Mouse (Mus musculus) cerebellum, adult 9-11 months (tissue): Measurements from ENCODE around the gene Disc1.

Experiments
- DNase-seq: peaks from one replicate; pipeline ENCODE4 v3.0.0; 2022

The Disc1 gene

DNA sequence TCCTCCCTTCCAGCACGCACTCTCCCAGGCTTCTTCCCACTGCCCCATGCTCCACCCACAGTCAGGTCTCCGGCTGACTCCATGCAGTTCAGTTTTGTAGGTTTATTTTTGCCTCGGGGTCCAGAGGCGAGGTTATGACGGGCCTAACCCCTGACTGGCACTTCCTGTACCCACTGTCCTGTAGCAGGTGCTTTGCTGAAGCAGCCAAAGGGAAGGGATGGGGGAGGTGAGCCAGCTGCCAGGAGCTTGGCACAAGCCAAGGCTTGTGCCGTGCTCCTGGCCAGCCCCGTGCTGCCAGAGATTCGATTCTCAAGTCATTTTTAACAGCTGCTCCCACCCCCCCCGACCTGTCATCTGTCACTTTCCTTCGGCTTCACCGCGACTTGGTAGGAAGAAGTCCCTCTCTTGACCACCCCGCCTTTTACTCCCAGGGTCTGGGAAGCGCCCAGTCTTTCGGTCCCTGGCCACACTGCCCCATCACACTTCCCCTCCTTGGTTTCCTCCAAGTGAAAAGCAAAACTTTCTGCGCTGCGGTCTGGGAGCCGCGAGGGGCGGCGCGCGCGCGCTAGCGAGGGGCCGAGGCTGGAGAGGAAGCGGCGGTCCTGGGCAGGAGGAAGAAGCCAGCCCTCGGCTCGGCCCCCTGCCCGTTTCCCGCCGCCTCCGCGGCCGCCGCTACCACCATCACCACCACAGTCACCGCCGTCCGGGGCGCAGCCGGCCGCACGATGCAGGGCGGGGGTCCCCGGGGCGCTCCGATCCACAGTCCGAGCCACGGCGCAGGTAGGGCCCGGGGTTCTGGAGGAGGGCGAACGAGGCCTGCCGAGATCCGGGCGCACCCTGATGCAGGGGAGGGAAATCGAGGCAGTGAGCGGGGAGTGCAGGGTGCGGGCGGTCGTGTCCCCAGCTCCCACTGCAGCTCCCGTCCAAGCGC lies at the start of gene Disc1:
Gene Disc1 (plus strand): TSS at position 691 of the 931 bp plus-strand sequence.
- DNase-seq, result no peak

- DNase-seq, result peak; percentile 93
Measured at GRCm38 (mm10) chr8:125012695-125013627, 41.0 kb upstream of the Disc1 start, which contains the start of gene Tsnax. Gene Tsnax, plus strand, starts transcription at chr8:125012997.

DNA sequence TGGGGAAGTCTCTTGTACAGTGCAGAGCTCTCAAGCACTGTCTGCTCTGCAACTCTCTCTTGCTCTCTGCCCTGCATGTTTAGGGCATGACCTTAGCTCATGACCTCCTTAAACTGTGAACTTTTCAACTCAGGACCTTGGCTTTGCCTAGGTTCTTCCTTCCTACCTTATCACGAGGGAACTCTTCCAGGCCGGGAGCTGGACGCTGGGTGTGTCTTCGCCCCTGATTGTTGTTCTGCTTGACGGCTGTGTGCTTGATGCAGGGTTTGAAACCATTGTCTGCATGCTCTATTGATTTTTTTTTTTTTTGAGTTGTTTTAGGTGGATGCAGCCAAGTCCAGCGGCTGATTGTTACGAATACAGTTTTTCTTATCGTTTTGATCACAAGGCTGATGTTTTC lies 29.9 kb upstream of the Disc1 start:
- DNase-seq, result no peak

DNA sequence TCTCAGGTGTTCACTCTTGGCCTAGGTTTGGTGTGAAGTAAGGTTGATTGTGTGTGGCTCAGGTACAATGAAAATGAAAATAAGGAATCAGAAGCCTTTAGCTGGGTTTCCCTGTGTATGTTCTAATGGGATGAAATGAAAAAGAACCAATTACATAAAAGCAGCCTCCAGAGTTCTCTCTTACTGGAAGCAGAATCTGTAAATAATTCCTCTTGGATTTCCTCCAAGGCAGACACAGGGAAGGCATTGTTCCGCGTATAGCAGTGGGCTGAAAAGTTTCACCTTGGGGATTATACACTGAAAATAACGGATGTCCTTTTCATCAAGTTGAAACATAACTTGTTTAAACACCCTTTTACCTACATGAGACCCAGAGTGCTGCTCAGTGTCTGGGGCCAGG lies 26.8 kb upstream of the Disc1 start:
- no peak for DNase-seq

DNA sequence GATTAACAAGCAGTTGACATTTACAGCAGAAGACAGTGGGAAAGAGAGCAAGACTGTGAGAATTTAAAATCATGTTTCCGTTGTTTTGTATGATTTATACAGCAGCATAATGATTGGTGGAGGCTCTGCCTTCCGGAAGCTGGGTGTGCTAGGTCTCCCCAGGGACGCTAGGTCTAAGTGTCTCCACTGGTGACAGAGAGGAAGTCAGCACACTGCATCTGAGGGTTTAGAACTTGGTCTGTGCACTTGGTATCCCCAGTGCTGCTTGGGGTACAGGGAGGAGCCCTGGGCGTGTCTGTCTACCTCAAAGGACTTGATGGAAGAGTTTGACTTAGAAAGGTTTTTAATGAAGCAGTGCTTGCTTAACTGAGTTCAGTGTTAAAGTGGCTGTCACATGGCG lies 25.2 kb upstream of the Disc1 start:
- no peak for DNase-seq

DNA sequence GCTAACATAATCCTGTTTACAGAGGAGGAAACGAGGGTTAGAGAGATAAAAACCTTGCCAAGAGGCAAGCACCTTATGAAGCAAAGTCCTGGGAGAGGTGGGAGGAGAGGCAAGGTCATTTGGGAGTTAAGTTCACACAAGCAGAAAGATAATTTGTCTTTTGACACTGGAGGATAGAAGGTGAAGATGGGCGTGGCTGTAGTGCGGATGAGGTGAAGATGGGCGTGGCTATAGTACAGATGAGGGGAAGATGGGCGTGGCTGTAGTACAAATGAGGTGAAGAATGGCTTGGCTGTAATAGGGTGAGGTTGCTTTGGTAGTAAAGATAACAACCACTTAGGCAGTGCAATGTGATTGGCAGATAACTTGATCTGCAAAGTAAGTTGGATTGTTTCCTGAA lies 22.7 kb upstream of the Disc1 start:
- no peak for DNase-seq

DNA sequence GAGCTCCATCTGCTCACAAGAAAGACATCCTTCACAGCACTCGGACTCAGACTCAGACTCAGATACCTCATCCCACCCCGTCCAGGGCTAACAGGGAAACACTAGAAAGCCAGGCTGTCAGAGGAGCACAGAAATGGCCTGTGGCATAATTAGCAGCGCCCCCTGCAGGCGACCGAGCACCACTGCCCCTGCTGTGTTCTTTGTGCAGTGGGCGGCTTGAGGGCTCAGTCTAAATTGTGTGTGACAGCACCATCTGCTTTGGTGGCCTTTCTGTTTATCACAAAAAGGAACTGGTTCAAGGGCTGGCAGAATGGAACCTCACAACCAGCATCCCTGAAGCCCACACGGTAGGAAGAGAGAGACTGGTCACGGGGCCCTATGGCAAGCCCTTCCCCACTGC lies 19.3 kb upstream of the Disc1 start:
- peak; percentile 88 for DNase-seq

GRCm38 (mm10) chr8:125037081-125037480 lies 16.9 kb upstream of the Disc1 start:
- no peak for DNase-seq

GRCm38 (mm10) chr8:125038731-125039130 lies 15.3 kb upstream of the Disc1 start:
- no peak for DNase-seq

- no peak for DNase-seq
Measured at GRCm38 (mm10) chr8:125040587-125041375, 13.2 kb upstream of the Disc1 start.

DNA sequence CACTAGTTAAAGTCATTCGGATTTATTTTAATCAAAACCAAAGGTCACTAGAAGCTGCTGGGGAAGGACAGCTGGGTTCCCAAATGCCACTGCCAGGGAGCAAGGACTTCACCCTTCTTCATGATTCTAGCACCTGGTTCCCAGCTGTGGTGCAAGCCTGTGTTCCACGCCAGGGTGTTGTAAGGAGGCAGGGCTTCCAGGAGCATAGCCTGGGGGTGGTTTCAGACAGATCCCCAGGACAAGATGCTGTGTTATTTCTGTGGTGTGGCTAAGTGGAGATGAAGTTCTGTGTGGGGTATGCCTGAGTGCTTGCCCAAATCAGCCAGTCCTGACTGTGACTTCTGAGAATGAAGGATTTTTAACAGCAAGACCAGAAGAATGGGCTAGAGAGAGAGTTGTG lies 12.5 kb upstream of the Disc1 start:
- DNase-seq, result no peak

DNA sequence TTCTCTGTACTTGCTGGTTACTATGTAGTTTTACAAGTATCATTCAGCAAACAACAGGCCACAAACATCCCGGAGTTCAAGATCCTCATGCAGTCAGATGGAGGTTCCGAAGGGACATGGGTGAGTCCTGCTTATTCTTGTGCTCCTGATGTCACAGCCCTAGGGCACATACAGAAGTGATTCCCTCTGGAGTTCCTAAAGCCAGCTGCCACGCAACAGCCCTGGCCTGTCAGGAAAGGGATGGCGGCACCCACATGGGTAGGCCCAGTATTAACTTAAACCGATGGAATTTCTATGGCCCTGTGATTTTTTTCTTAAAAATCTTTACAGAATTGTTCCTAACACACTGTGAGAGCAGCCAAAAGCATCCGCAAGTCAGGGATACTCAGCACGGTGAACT lies 10.6 kb upstream of the Disc1 start:
- no peak for DNase-seq

GRCm38 (mm10) chr8:125043935-125044334 lies 10.1 kb upstream of the Disc1 start:
- no peak for DNase-seq

- no peak for DNase-seq
Measured at GRCm38 (mm10) chr8:125045760-125046159, 8.2 kb upstream of the Disc1 start.

DNA sequence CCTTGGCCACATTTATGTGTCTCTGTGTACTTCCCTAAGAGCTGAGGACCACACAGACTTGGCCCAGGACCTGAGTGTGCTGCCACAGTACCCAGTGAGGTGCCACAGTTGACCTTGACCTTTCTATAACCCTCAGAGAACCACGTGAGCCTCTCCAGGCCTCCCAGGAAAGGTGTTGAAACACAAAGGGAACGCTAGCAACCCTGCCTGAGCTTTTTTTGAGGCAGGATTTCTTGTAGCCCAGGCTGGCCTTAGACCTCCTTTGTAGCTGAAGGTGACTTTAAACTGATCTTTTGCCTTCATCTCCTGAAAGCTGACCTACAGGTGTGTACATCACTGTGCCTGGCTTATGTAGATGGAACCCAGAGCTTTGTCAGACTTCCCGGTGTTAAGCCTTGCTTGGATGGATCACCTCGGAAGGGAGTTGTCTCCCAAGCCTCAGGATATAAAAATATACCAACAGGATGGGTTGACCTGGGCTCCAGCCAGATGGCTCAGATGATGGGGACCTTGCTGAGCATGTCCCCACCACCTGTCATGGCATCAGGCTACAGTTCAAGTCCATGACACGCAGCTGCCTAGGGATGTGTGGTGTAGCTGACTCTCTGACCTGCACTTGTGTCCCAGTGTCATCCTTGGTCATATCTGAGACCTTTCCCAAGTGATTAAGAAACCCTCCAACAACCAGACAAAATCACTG lies 4.8 kb upstream of the Disc1 start:
- DNase-seq, result no peak

- no peak for DNase-seq
Measured at GRCm38 (mm10) chr8:125049826-125050225, 4.2 kb upstream of the Disc1 start.

- DNase-seq, result peak; percentile 43
Measured at GRCm38 (mm10) chr8:125052026-125052425, 2.0 kb upstream of the Disc1 start.

GRCm38 (mm10) chr8:125054436-125054810 lies 428 bp downstream of the Disc1 start:
- DNase-seq, result no peak

- no peak for DNase-seq
Measured at GRCm38 (mm10) chr8:125060904-125061303, 6.9 kb downstream of the Disc1 start.

DNA sequence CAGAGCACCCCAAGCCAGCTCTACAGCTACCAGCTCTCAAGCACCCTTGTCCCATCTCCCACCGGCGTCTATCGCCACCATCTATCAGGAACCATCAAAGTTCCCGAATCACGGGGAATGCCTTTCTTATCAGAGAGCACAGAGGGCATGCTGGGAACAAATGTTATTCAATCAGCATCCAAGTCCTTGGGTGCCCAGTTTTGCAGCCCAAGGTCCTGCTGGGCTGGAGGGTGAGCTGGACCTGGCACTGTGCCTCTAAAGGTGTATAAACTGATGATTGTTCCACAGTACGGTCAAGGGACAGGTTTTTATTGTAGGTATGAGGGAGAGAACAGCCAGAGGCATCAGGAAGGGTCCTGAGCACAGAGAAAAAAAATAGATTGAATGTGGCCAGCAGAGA lies 11.6 kb downstream of the Disc1 start:
- no peak for DNase-seq

DNA sequence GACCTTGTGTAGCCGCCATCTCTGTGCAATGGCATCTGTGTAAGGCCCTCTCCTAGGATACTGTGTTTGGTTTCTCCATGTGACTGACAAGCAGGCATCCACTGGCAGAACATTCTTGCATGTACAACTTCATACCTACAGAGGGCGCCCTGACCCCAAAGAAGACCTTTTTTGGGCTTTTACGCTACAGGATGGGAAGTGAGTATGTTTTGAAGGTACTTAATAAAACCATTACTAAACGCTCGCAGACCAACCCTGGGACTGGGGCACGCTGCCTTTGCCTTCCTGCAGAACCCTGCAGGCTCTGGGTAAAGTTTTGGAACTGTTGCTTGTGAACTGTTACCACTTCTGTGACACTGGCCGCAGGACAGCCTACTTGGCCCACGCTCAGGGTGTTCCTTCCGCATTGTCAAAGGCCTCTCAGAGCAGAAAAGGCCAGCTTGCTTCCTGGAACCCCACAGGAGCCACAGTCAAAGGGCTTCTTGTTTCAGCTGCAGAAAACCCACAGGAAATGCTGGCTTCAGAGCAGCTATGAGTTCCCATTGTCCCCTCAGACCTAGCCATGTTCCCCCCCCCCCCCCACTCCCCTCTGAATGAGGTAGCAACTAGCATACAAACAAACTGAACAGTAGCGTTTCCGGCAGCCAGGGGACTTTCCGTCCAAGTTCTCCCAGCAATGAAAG lies 13.1 kb downstream of the Disc1 start:
- DNase-seq, result peak; percentile 65

GRCm38 (mm10) chr8:125067596-125067960 lies 13.6 kb downstream of the Disc1 start:
- DNase-seq, result no peak
